Mouse (Mus musculus) embryonic facial prominence, embryonic 15.5 days (tissue): ENCODE data around the gene Aamdc. TPM values are rescaled to one million over a fixed set of nuclear protein-coding genes. Genes with fewer than 3 reads are reported as not detected.

Experiments
- ATAC-seq: fragments of 200-750 bp; cut with Nextera tagmentation; 2 replicates; pipeline ENCODE4 v1.8.0; 2017; ENCODE audit warnings: low read depth, moderate TSS enrichment; ENCODE audit not compliant: insufficient number of reproducible peaks, low FRiP score, low TSS enrichment
- H3K27ac ChIP-seq: fragments of 300-500 bp; sonication (generic); replicated peaks from 2 replicates; pipeline ENCODE4 v1.5.1; 2015; ENCODE audit warnings: mild to moderate bottlenecking, inconsistent platforms
- H3K27me3 ChIP-seq: fragments of 300-500 bp; sonication (generic); 2 replicates; pipeline ENCODE4 v1.6.1; 2015; ENCODE audit warnings: inconsistent platforms
- H3K36me3 ChIP-seq: fragments of 300-500 bp; sonication (generic); 2 replicates; pipeline ENCODE4 v1.6.1; 2015; ENCODE audit warnings: mild to moderate bottlenecking, inconsistent platforms
- H3K4me1 ChIP-seq: fragments of 300-500 bp; sonication (generic); 2 replicates; pipeline ENCODE4 v1.6.1; 2015; ENCODE audit warnings: inconsistent platforms
- H3K4me2 ChIP-seq: fragments of 300-500 bp; sonication (generic); replicated peaks from 2 replicates; pipeline ENCODE4 v1.6.1; 2015; ENCODE audit warnings: mild to moderate bottlenecking, inconsistent platforms
- H3K4me3 ChIP-seq: fragments of 300-500 bp; sonication (generic); replicated peaks from 2 replicates; pipeline ENCODE4 v1.5.1; 2015; ENCODE audit warnings: mild to moderate bottlenecking, inconsistent platforms
- H3K9ac ChIP-seq: fragments of 300-500 bp; sonication (generic); 2 replicates; pipeline ENCODE4 v1.6.1; 2015; ENCODE audit warnings: inconsistent platforms
- H3K9me3 ChIP-seq: fragments of 300-500 bp; sonication (generic); replicated peaks from 2 replicates; pipeline ENCODE4 v1.6.1; 2016; ENCODE audit warnings: inconsistent platforms
- WGBS: fragments of 180-500 bp; shearing (Covaris S2); methylation state at CpG from one replicate; pipeline ENCODE4 v1.1.7; 2015; 5-methylcytosine and 5-hydroxymethylcytosine counted together
- polyA plus RNA-seq: library from polyadenylated mRNA; unstranded; fragments of >200 nt; fragmentation: Nextera tagmentation; extraction: Ambion mirVana; gene quantifications from 2 replicates; pipeline ENCODE4 v1.2.1, GENCODE M21; 2015

The Aamdc gene
- 73.9 and 80.9 TPM in 2 replicates for polyA plus RNA-seq

GRCm38 (mm10) chr7:97579067-97579975, at the start of gene Aamdc, which contains the start of gene Rsf1:
Gene Aamdc (minus strand): TSS chr7:97579497.
Gene Rsf1 (plus strand): TSS chr7:97579889.
- under 1% methylated on average over 61 of the region's 68 CpGs for WGBS
- peak within 1 kb of the TSS; percentile 100 for H3K9ac ChIP-seq

DNA sequence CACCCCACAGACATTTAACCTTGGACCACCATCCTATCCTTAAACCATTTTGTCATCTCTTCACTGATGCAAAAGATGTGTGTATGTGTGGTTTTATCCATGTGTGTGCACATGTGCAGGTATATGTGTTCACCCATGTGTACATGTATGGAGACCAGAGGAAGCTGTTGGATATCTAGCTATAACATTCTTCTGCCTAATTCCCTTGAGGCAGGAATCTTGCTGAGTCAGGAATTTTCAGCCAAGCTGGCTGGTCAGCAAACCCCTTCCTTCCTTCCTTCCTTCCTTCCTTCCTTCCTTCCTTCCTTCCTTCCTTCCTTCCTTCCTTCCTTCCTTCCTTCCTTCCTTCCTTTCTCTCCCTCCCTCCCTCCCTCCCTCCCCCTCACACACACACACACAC, 44.1 kb upstream of the Aamdc start:
- no peak for ATAC-seq
- Histone ChIP-seq H3K4me3 (no peak overlapping the region), H3K27me3 (no peaks in the 10 kb centered on the region), H3K4me2 (no peak overlapping the region), H3K4me1 (0 out of 2 replicates have a peak, but pooled peaks cover 3% of the 10 kb centered on the region), H3K9ac (no peak overlapping the region), H3K27ac (no peak overlapping the region), H3K36me3 (peaks cover 4% of the 10 kb centered on the region; the same call in 1 of the 2 replicates), H3K9me3 (no peaks in the 10 kb centered on the region)

More at GRCm38 (mm10) chr7:97579067-97579975, at the start of gene Aamdc, which contains the start of gene Rsf1:
- Histone ChIP-seq H3K4me3 (peak within 1 kb of the TSS; percentile 98), H3K27me3 (no peaks in the 10 kb centered on the region), H3K27ac (peak within 1 kb of the TSS; percentile 98), H3K4me1 (peaks cover 7% of the 10 kb centered on the region), H3K4me2 (peak within 1 kb of the TSS; percentile 73), H3K9me3 (no peaks in the 10 kb centered on the region), H3K36me3 (peaks cover 7% of the 10 kb centered on the region)
- peak; percentile 98 for ATAC-seq

DNA sequence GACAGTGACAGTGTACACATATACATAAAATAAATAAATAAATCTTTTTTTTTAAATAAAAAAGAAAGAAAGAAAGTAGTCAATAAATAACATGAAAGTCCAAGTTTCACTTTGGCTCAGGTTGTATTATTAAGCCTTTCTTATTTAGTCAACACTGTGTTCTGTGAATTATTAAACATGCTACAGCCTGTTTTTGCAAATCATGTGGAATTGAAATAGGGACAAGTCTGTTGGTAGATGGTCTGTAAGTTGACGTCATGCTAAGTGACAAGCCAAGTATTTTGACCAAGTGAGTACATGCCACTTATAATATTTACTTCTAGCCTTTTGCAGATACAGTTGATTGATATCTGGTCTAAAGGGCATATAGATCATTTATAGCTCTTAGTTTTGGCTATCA, 43.4 kb upstream of the Aamdc start:
- Histone ChIP-seq H3K27me3 (no peaks in the 10 kb centered on the region), H3K9ac (no peak overlapping the region), H3K36me3 (peaks cover 11% of the 10 kb centered on the region; the same call in 1 of the 2 replicates), H3K27ac (no peak overlapping the region), H3K4me1 (0 out of 2 replicates have a peak, but pooled peaks cover 3% of the 10 kb centered on the region), H3K4me3 (no peak overlapping the region), H3K4me2 (no peak overlapping the region), H3K9me3 (no peaks in the 10 kb centered on the region)
- ATAC-seq = no peak
- 76% methylated on average over 1 of the region's 1 CpGs for WGBS

DNA sequence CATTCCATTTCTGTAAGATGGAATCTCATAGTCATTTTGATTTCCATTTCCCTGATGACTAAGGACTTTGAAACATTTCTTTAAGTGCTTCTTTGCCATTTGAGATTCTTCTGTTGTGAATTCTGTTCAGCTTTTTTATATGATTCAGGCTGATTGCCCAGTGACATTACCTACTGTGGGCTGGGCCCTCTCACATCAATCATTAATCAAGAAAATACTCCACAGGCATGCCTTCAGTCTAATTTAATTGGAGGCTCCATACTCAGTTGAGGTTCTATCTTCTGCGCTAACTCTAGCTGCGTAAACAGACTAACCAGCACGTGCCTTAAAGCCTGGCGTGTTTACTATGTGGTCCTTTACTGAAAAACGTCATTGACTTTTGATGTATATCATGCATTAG, 42.0 kb upstream of the Aamdc start:
- no peak overlapping the region for H3K27ac ChIP-seq
- H3K4me2 ChIP-seq = no peak overlapping the region
- ATAC-seq = no peak
- peaks cover 14% of the 10 kb centered on the region; the same call in 1 of the 2 replicates for H3K36me3 ChIP-seq
- 0 out of 2 replicates have a peak, but pooled peaks cover 3% of the 10 kb centered on the region for H3K4me1 ChIP-seq
- WGBS = 96% methylated on average over 5 of the region's 5 CpGs
- no peak overlapping the region for H3K4me3 ChIP-seq
- H3K9me3 ChIP-seq = no peaks in the 10 kb centered on the region
- H3K27me3 ChIP-seq = no peaks in the 10 kb centered on the region
- no peak overlapping the region for H3K9ac ChIP-seq

- no peak overlapping the region for H3K27ac ChIP-seq
- no peak overlapping the region for H3K9ac ChIP-seq
- no peak overlapping the region for H3K4me3 ChIP-seq
- H3K4me1 ChIP-seq = no peaks in the 10 kb centered on the region
- H3K4me2 ChIP-seq = no peak overlapping the region
- no peak for ATAC-seq
- H3K9me3 ChIP-seq = no peaks in the 10 kb centered on the region
- H3K27me3 ChIP-seq = no peaks in the 10 kb centered on the region
- WGBS = 84% methylated on average over 2 of the region's 2 CpGs
- no peaks in the 10 kb centered on the region for H3K36me3 ChIP-seq
Observed at GRCm38 (mm10) chr7:97598548-97598947, 19.3 kb upstream of the Aamdc start.

DNA sequence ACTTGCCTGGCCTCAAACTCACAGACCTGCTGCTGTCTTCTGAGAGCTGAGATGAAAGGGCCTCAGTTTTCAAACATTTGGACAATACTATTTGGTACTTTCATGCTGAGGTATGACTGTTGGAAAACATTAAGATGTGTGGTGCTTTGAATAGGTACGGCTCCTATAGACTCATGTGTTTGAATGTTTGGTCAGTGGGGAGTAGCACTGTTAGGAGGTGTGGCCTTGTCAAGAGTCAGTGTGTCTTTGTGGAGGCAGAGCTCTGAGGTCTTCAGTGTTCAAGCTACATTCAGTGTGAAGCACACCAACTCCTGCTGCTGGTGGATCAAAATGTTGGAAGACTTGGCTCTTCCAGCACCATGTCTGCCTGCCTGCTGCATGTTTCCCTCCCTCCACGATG, 14.2 kb upstream of the Aamdc start:
- Histone ChIP-seq H3K9me3 (no peaks in the 10 kb centered on the region), H3K4me1 (peaks cover 3% of the 10 kb centered on the region; the same call in 1 of the 2 replicates), H3K9ac (no peak overlapping the region), H3K36me3 (no peaks in the 10 kb centered on the region), H3K27ac (no peak overlapping the region), H3K27me3 (no peaks in the 10 kb centered on the region), H3K4me2 (no peak overlapping the region), H3K4me3 (no peak overlapping the region)
- 83% methylated on average over 2 of the region's 2 CpGs for WGBS
- ATAC-seq = no peak

GRCm38 (mm10) chr7:97592396-97592795, 13.1 kb upstream of the Aamdc start:
- H3K4me2 ChIP-seq = no peak overlapping the region
- no peaks in the 10 kb centered on the region for H3K27me3 ChIP-seq
- no peaks in the 10 kb centered on the region for H3K9me3 ChIP-seq
- peaks cover 3% of the 10 kb centered on the region; the same call in 1 of the 2 replicates for H3K4me1 ChIP-seq
- 96% methylated on average over 4 of the region's 4 CpGs for WGBS
- H3K9ac ChIP-seq = no peak overlapping the region
- ATAC-seq = no peak
- H3K4me3 ChIP-seq = no peak overlapping the region
- H3K36me3 ChIP-seq = no peaks in the 10 kb centered on the region
- no peak overlapping the region for H3K27ac ChIP-seq

DNA sequence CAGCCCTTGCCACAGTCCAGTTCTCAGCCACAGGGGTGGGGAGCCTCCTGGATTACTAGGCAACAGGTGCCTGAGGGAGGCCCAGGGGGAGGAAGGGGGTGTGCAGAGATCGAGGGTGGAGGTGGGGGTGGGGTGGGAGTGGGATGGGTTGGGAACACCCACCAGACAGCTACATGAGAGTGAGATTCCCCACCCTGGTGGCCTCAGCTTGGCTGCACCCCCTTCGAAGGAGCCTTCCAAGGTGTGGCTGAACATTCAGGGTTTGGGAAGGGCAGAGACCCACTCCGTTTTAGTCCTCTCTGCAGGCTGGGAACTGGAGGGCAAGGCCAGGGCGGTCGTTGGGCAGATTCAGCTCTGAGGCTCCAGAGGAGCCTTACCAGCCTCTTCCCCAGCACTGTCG, 12.0 kb upstream of the Aamdc start:
- Histone ChIP-seq H3K27me3 (no peaks in the 10 kb centered on the region), H3K36me3 (no peaks in the 10 kb centered on the region), H3K27ac (no peak overlapping the region), H3K4me2 (no peak overlapping the region), H3K4me1 (peaks cover 3% of the 10 kb centered on the region; the same call in 1 of the 2 replicates), H3K4me3 (no peak overlapping the region), H3K9me3 (no peaks in the 10 kb centered on the region), H3K9ac (no peak overlapping the region)
- WGBS = 76% methylated on average over 6 of the region's 6 CpGs
- ATAC-seq = no peak

GRCm38 (mm10) chr7:97590488-97590887, 11.2 kb upstream of the Aamdc start:
- ATAC-seq = no peak
- no peak overlapping the region for H3K4me3 ChIP-seq

DNA sequence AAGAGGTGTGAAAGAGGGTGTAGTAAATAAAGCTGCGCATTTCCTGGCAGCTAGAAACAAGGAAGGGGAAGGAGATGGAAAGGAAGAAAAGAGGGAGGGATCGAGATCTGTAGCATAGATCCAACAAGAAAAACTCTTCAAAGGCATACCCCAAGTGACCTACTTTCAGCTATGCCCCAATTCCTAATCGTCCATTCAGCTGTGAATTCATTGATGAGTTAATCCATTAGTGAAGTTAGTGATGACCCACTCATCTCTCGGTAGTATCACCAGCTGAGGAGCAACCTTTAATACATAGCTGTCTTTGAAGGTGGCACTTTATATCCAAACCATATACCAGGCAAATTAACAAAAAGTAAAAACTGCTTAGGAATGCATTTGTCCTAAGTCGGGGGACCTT, 9.2 kb upstream of the Aamdc start:
- 84% methylated on average over 5 of the region's 5 CpGs for WGBS
- ATAC-seq = no peak
- no peak overlapping the region for H3K4me2 ChIP-seq

More at GRCm38 (mm10) chr7:97590488-97590887, 11.2 kb upstream of the Aamdc start:
- Histone ChIP-seq H3K4me1 (peaks cover 3% of the 10 kb centered on the region; the same call in 1 of the 2 replicates), H3K27ac (no peak overlapping the region), H3K9ac (no peak overlapping the region), H3K4me2 (no peak overlapping the region), H3K27me3 (no peaks in the 10 kb centered on the region), H3K9me3 (no peaks in the 10 kb centered on the region), H3K36me3 (no peaks in the 10 kb centered on the region)
- WGBS = 34% methylated on average over 3 of the region's 3 CpGs

DNA sequence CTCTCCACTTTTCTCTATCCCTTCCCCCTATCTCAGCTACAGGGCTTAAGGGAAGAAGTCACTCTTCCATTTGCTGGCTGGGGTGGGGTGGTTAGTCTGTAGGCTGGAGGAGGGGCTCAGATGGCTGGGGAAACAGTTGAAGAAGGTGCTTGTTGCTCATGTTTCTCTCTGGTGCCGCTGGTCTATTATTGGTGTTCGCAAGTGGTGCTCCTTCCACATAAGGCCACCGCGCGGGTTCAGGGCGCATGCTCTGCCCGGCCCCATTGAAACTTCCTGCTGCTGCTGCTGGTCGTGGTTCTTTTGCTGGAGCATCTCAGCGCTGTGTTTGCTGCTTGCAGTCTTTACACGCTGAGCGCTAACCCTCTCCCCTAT, 1.5 kb upstream of the Aamdc start:
- peak; percentile 48 for ATAC-seq
- H3K4me2 ChIP-seq = peak overlapping the region; percentile 73

More for the DNA sequence above, 9.2 kb upstream of the Aamdc start:
- Histone ChIP-seq H3K9ac (no peak overlapping the region), H3K27me3 (no peaks in the 10 kb centered on the region), H3K36me3 (no peaks in the 10 kb centered on the region), H3K4me3 (no peak overlapping the region), H3K9me3 (no peaks in the 10 kb centered on the region), H3K27ac (no peak overlapping the region), H3K4me1 (peaks cover 6% of the 10 kb centered on the region; the same call in 1 of the 2 replicates)

More for the DNA sequence above, 1.5 kb upstream of the Aamdc start:
- Histone ChIP-seq H3K27me3 (no peaks in the 10 kb centered on the region), H3K36me3 (no peaks in the 10 kb centered on the region), H3K4me1 (peaks cover 7% of the 10 kb centered on the region), H3K4me3 (peak overlapping the region; percentile 98), H3K27ac (peak overlapping the region; percentile 98), H3K9ac (peak overlapping the region; percentile 100), H3K9me3 (no peaks in the 10 kb centered on the region)
- WGBS = under 1% methylated on average over 11 of the region's 11 CpGs
